Mouse (Mus musculus): ENCODE data around the gene C1qtnf4. TPM values are rescaled to one million over a fixed set of nuclear protein-coding genes. Genes with fewer than 3 reads are reported as not detected.
"Not testable (repeated sequence)": the region's sequence is repeated elsewhere in the genome, so short reads cannot be mapped to it uniquely, and the experiment has no call there.

C1qtnf4 gene
- polyA plus RNA-seq, 1 experiment, result 4.9 TPM

- no peak for DNase-seq
- Histone ChIP-seq H3K4me3 (replicated peaks; ENCODE audit: extremely low read depth, low read depth, low read length) (no peak overlapping the region), H3K4me1 (ENCODE audit: control insufficient read depth, insufficient read depth, low read length) (no peaks in the 10 kb centered on the region; the same call in 1 of the 2 replicates)
- TF ChIP-seq CTCF (IDR thresholded peaks at IDR 0.05; ENCODE audit: insufficient read depth, low read length), result no peak
- 42% methylated on average over 5 of the region's 5 CpGs for WGBS
Measured at GRCm38 (mm10) chr2:90877584-90878259, 7.9 kb upstream of the C1qtnf4 start.

GRCm38 (mm10) chr2:90879419-90879818 is 6.2 kb upstream of the C1qtnf4 start:
- no peak for DNase-seq
- H3K4me1 ChIP-seq (ENCODE audit: control insufficient read depth, insufficient read depth, low read length), result no peaks in the 10 kb centered on the region; the same call in 1 of the 2 replicates

GRCm38 (mm10) chr2:90880144-90880785 is 5.4 kb upstream of the C1qtnf4 start:
- no peak for DNase-seq
- TF ChIP-seq POLR2A (IDR thresholded peaks at IDR 0.05; ENCODE audit: borderline replicate concordance, extremely low read depth, low read depth, low read length) (no peak), CTCF (IDR thresholded peaks at IDR 0.05; ENCODE audit: insufficient read depth, low read length) (no peak)
- 41% methylated on average over 6 of the region's 6 CpGs for WGBS
- Histone ChIP-seq H3K4me3 (replicated peaks; ENCODE audit: extremely low read depth, low read depth, low read length) (no peak overlapping the region), H3K4me1 (ENCODE audit: control insufficient read depth, insufficient read depth, low read length) (no peaks in the 10 kb centered on the region; the same call in none of the 2 replicates)

More at GRCm38 (mm10) chr2:90879419-90879818, 6.2 kb upstream of the C1qtnf4 start:
- no peak overlapping the region for H3K4me3 ChIP-seq (replicated peaks; ENCODE audit: extremely low read depth, low read depth, low read length)
- no peak for TF ChIP-seq CTCF (IDR thresholded peaks at IDR 0.05; ENCODE audit: insufficient read depth, low read length)
- TF ChIP-seq POLR2A (IDR thresholded peaks at IDR 0.05; ENCODE audit: borderline replicate concordance, extremely low read depth, low read depth, low read length), result no peak

- TF ChIP-seq POLR2A (IDR thresholded peaks at IDR 0.05; ENCODE audit: borderline replicate concordance, extremely low read depth, low read depth, low read length) (no peak), CTCF (IDR thresholded peaks at IDR 0.05; ENCODE audit: insufficient read depth, low read length) (no peak)
- WGBS, result 76% methylated on average over 2 of the region's 2 CpGs
- no peak overlapping the region for H3K4me3 ChIP-seq (replicated peaks; ENCODE audit: extremely low read depth, low read depth, low read length)
- no peak for DNase-seq
- no peaks in the 10 kb centered on the region; the same call in none of the 2 replicates for H3K4me1 ChIP-seq (ENCODE audit: control insufficient read depth, insufficient read depth, low read length)
Measured at GRCm38 (mm10) chr2:90881824-90882223, 3.8 kb upstream of the C1qtnf4 start.

GRCm38 (mm10) chr2:90886436-90886835 is 776 bp downstream of the C1qtnf4 start:
- WGBS, result 36% methylated on average over 6 of the region's 6 CpGs
- Histone ChIP-seq H3K4me1 (ENCODE audit: control insufficient read depth, insufficient read depth, low read length) (no peaks in the 10 kb centered on the region; the same call in 1 of the 2 replicates), H3K4me3 (replicated peaks; ENCODE audit: extremely low read depth, low read depth, low read length) (no peak overlapping the region)
- no peak for DNase-seq
- TF ChIP-seq CTCF (IDR thresholded peaks at IDR 0.05; ENCODE audit: insufficient read depth, low read length), result no peak
- no peak for TF ChIP-seq POLR2A (IDR thresholded peaks at IDR 0.05; ENCODE audit: borderline replicate concordance, extremely low read depth, low read depth, low read length)

- no peak for DNase-seq
- WGBS, result 56% methylated on average over 5 of the region's 5 CpGs
- TF ChIP-seq CTCF (IDR thresholded peaks at IDR 0.05; ENCODE audit: insufficient read depth, low read length) (no peak), POLR2A (IDR thresholded peaks at IDR 0.05; ENCODE audit: borderline replicate concordance, extremely low read depth, low read depth, low read length) (no peak)
- Histone ChIP-seq H3K4me3 (replicated peaks; ENCODE audit: extremely low read depth, low read depth, low read length) (no peak overlapping the region), H3K4me1 (ENCODE audit: control insufficient read depth, insufficient read depth, low read length) (no peaks in the 10 kb centered on the region; the same call in 1 of the 2 replicates)
Measured at GRCm38 (mm10) chr2:90887627-90888026, 2.0 kb downstream of the C1qtnf4 start.

- peak overlapping the region; percentile 49 for H3K4me3 ChIP-seq (replicated peaks; ENCODE audit: extremely low read depth, low read depth, low read length)
- TF ChIP-seq POLR2A (IDR thresholded peaks at IDR 0.05; ENCODE audit: borderline replicate concordance, extremely low read depth, low read depth, low read length) (no peak), CTCF (IDR thresholded peaks at IDR 0.05; ENCODE audit: insufficient read depth, low read length) (no peak)
- H3K4me1 ChIP-seq (ENCODE audit: control insufficient read depth, insufficient read depth, low read length), result no peaks in the 10 kb centered on the region; the same call in 1 of the 2 replicates
- WGBS, result 4% methylated on average over 133 of the region's 133 CpGs
- DNase-seq, result peak; percentile 42
Measured at GRCm38 (mm10) chr2:90889550-90890548, 4.2 kb downstream of the C1qtnf4 start.

GRCm38 (mm10) chr2:90893673-90894298 is 8.1 kb downstream of the C1qtnf4 start:
- TF ChIP-seq CTCF (IDR thresholded peaks at IDR 0.05; ENCODE audit: insufficient read depth, low read length) (no peak), POLR2A (IDR thresholded peaks at IDR 0.05; ENCODE audit: borderline replicate concordance, extremely low read depth, low read depth, low read length) (no peak)
- no peaks in the 10 kb centered on the region for H3K4me1 ChIP-seq (ENCODE audit: control insufficient read depth, insufficient read depth, low read length)

GRCm38 (mm10) chr2:90894299-90894677 is 8.6 kb downstream of the C1qtnf4 start:
- not testable (repeated sequence) for DNase-seq; H3K4me3 ChIP-seq (replicated peaks; ENCODE audit: extremely low read depth, low read depth, low read length); H3K4me1 ChIP-seq (ENCODE audit: control insufficient read depth, insufficient read depth, low read length)
- WGBS, result 86% methylated on average over 3 of the region's 3 CpGs

More at GRCm38 (mm10) chr2:90893673-90894298, 8.1 kb downstream of the C1qtnf4 start:
- H3K4me3 ChIP-seq (replicated peaks; ENCODE audit: extremely low read depth, low read depth, low read length), result no peak overlapping the region
- WGBS, result 79% methylated on average over 6 of the region's 6 CpGs
- DNase-seq, result no peak

All from lung, adult 2 months (tissue).